Mouse (Mus musculus): ENCODE measurements around the gene H2al1c.
"Not testable (repeated sequence)": the region's sequence is repeated elsewhere in the genome, so short reads cannot be mapped to it uniquely, and the experiment has no call there.

Gene H2al1c

DNA sequence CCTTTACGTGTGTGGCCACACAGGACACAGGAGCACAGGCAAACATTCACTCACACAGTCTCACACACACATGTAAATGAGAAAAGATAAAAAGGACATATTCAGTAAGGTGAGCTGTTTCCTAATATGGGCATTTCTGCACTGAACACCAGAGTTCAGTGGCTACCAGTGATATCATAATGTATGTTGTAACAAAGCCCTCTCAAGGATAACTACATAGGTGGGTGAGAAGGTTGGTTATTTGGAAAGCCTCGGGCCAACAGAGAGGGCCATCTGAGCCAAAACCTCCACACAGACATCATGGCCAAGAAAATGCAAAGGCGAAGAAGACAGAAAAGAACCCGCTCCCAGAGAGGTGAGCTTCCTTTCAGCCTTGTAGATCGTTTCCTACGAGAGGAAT is at the start of gene H2al1c:
Gene H2al1c (plus strand): TSS at position 301 of the 400 bp plus-strand sequence.
- DNase-seq: not testable (repeated sequence)

DNA sequence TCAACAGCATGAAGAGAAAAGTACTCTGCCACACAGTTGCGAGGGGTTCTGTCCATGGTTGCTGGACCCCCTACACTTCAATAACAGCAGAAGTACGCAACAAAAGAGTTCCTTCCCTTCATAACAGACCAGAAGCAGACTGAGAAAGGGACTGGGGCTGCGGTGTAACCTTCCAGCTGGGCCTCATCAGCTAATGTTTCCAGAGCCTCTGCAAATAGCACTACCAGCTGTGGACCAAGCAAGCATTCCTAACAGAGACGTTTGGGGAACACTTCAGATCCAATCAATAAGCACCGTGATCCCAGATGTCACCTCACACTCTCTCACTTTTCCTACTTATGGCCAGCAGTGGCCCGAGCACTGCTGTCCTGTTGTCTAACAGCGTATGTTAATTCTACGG is 40.5 kb upstream of the H2al1c start:
- no peak for DNase-seq

DNA sequence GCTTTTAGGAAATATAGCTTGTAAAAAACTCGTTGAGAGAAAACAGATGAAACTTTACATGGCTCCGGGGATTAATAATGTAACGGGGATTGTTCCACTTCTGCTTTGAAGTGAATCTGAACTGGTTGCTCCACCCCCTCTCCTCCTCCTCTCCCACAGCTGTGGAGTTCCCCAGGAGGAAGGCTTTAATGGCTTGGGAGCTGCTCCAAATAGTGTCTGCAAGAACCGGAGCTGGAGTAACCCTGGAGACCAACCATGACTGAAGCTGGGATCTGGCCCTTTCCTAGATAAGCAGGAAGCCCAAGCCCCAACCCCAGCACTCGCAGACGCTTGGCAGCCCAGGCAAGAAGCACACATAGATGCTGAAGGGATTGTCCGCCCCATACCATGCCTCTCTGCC is 37.7 kb upstream of the H2al1c start:
- DNase-seq: peak; percentile 47

DNA sequence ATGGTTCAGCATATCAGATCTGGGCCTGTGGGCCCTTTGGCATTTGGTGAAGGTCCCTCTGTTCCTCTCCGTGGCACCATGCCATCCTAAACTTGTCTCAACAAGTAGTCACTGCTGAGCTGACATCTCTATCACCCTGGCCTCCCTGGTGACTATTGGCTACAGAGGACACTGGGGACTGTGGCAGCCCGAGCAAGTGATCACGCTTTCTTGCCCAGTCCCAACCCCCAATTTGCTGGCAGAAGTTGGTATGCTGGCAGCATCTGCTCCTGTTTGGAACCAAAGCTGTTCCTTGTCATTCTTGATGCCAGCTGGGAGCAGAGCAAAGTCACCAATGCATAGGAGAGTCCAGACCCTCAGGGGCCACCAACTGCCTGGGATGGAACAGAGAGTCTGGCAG is 36.4 kb upstream of the H2al1c start:
- no peak for DNase-seq

DNA sequence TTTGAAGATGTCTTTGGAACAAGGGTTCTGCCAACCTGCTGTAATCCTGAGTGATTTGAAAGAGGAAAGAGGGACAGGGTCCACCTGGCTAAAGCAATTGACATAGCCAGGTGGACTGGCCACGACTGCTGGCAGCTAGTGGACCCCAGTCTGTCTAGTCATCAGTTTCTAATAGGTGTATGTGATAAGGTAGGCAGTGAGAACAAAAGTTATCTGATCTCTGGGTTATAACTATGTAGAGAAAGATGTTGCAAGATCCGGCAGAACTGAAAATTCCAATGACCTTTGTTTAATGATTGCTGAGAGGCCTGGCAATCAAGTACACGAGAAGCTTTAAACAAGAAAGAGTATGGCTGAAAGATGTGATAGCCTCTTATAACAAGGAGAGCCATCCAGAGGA is 32.3 kb upstream of the H2al1c start:
- no peak for DNase-seq

DNA sequence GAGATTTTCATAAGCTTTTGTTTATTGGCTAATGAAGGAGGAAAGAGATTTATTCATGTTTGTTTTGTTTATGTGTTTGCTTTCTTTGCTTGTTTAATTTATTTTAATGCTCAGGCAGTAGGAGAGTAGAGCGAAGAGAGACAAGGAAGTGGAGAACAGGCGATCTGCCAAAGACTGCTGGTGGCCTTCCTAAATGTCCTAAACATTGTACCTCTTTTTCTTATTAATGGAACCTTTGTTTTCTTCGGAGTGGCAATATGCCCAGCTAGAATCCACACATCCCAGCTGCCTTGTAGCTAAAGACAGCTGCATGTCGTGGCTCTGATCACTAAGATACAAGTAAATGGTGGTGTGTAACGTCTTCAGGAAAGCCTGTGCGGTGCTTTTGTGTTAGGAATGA is 28.4 kb upstream of the H2al1c start:
- no peak for DNase-seq

DNA sequence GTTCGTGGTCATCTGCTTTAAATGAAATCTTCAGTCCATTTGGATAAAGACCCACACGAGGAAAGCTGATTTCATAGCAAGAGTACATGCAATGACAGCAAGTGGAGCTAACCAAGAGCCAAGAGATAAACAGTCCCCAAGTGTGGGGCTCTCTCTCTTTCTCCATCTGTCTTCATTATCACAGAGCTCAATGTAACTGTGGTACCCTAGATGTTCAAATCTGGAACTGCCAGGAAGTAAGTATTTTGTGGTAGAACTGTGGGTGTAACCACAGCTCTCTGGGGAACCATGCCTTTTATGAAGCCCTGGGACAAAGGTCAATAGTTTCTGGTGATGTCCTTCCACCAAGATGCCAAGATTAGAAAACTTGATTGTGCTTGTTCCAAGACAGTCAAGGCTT is 24.7 kb upstream of the H2al1c start:
- DNase-seq: no peak

DNA sequence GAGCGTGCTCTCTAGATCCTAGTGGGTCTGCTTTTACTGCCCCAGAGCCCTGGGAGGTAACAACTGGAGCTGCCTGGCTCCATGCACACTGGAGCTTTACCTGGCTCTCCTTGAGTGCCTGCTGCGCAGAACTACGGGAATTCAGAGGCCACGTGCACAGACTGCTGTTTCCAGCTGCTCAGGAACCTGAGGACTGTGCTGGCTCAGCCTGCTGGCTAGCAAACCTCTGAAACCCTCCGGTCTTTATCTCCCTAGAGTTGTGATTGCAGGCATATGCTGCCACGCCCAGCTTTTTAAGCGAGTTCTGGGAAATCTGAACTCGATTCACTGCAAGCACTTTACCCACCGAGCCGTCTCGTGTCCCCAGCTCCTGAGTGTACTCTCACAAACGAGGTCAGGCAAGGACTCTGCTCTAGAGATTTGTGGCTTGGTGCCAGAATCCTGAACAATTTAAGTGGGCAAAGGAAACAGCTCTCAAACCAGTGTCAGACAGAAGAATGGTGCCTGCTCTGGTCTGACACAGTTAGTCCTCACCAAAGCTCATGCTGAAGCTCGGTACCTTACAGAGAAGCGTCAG is 17.1 kb upstream of the H2al1c start:
- DNase-seq: peak; percentile 63

DNA sequence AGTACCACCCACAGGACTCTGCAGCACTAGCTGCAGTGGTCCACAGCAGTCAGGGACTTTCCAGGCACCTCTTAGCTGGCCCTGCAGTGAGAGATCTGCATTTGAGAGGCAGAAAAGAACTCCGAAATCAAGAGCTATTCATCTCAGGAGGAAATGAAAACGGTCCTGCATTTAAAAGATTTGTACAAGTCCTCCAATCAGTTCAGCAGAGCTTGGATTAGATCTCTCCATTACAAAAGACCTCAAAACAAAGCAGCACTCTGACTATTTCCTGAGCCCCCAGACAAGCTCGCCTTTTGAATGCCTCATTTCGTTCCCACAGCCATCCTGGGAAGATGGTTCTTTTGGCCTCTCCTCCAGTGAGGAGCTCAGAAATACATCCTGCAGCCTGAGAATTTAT is 16.2 kb upstream of the H2al1c start:
- DNase-seq: no peak

DNA sequence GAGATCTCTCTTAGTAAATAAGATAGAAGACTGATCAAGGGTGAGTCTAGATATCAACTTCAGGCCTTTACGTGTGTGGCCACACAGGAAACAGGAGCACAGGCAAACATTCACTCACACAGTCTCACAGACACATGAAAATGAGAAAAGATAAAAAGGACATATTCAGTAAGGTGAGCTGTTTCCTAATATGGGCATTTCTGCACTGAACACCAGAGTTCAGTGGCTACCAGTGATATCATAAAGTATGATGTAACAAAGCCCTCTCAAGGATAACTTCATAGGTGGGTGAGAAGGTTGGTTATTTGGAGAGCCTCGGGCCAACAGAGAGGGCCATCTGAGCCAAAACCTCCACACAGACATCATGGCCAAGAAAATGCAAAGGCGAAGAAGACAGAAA is 6.5 kb upstream of the H2al1c start, which contains the start of gene H2al1a:
Gene H2al1a (plus strand): TSS at position 301 of the 400 bp plus-strand sequence.
- DNase-seq: not testable (repeated sequence)

DNA sequence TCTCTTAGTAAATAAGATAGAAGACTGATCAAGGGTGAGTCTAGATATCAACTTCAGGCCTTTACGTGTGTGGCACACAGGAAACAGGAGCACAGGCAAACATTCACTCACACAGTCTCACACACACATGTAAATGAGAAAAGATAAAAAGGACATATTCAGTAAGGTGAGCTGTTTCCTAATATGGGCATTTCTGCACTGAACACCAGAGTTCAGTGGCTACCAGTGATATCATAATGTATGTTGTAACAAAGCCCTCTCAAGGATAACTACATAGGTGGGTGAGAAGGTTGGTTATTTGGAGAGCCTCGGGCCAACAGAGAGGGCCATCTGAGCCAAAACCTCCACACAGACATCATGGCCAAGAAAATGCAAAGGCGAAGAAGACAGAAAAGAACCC is 3.3 kb upstream of the H2al1c start, which contains the start of gene H2al1b:
Gene H2al1b (plus strand): TSS at position 301 of the 400 bp plus-strand sequence.
- not testable (repeated sequence) for DNase-seq

DNA sequence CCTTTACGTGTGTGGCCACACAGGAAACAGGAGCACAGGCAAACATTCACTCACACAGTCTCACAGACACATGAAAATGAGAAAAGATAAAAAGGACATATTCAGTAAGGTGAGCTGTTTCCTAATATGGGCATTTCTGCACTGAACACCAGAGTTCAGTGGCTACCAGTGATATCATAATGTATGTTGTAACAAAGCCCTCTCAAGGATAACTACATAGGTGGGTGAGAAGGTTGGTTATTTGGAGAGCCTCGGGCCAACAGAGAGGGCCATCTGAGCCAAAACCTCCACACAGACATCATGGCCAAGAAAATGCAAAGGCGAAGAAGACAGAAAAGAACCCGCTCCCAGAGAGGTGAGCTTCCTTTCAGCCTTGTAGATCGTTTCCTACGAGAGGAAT is 3.1 kb downstream of the H2al1c start, which contains the start of gene H2al1d:
Gene H2al1d (plus strand): TSS at position 301 of the 400 bp plus-strand sequence.
- DNase-seq: not testable (repeated sequence)

DNA sequence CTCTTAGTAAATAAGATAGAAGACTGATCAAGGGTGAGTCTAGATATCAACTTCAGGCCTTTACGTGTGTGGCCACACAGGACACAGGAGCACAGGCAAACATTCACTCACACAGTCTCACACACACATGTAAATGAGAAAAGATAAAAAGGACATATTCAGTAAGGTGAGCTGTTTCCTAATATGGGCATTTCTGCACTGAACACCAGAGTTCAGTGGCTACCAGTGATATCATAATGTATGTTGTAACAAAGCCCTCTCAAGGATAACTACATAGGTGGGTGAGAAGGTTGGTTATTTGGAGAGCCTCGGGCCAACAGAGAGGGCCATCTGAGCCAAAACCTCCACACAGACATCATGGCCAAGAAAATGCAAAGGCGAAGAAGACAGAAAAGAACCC is 6.2 kb downstream of the H2al1c start, which contains the start of gene H2al1e:
Gene H2al1e (plus strand): TSS at position 301 of the 400 bp plus-strand sequence.
- DNase-seq: not testable (repeated sequence)

DNA sequence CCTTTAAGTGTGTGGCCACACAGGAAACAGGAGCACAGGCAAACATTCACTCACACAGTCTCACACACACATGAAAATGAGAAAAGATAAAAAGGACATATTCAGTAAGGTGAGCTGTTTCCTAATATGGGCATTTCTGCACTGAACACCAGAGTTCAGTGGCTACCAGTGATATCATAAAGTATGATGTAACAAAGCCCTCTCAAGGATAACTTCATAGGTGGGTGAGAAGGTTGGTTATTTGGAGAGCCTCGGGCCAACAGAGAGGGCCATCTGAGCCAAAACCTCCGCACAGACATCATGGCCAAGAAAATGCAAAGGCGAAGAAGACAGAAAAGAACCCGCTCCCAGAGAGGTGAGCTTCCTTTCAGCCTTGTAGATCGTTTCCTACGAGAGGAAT is 9.4 kb downstream of the H2al1c start, which contains the start of gene H2al1f:
Gene H2al1f (plus strand): TSS at position 301 of the 400 bp plus-strand sequence.
- not testable (repeated sequence) for DNase-seq

DNA sequence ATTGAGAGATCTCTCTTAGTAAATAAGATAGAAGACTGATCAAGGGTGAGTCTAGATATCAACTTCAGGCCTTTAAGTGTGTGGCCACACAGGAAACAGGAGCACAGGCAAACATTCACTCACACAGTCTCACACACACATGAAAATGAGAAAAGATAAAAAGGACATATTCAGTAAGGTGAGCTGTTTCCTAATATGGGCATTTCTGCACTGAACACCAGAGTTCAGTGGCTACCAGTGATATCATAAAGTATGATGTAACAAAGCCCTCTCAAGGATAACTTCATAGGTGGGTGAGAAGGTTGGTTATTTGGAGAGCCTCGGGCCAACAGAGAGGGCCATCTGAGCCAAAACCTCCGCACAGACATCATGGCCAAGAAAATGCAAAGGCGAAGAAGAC is 12.5 kb downstream of the H2al1c start, which contains the start of gene H2al1g:
Gene H2al1g (plus strand): TSS at position 301 of the 400 bp plus-strand sequence.
- DNase-seq: not testable (repeated sequence)

DNA sequence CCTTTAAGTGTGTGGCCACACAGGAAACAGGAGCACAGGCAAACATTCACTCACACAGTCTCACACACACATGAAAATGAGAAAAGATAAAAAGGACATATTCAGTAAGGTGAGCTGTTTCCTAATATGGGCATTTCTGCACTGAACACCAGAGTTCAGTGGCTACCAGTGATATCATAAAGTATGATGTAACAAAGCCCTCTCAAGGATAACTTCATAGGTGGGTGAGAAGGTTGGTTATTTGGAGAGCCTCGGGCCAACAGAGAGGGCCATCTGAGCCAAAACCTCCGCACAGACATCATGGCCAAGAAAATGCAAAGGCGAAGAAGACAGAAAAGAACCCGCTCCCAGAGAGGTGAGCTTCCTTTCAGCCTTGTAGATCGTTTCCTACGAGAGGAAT is 15.7 kb downstream of the H2al1c start, which contains the start of gene H2al1h:
Gene H2al1h (plus strand): TSS at position 301 of the 400 bp plus-strand sequence.
- DNase-seq: not testable (repeated sequence)

DNA sequence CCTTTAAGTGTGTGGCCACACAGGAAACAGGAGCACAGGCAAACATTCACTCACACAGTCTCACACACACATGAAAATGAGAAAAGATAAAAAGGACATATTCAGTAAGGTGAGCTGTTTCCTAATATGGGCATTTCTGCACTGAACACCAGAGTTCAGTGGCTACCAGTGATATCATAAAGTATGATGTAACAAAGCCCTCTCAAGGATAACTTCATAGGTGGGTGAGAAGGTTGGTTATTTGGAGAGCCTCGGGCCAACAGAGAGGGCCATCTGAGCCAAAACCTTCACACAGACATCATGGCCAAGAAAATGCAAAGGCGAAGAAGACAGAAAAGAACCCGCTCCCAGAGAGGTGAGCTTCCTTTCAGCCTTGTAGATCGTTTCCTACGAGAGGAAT is 18.9 kb downstream of the H2al1c start, which contains the start of gene H2al1i:
Gene H2al1i (plus strand): TSS at position 301 of the 400 bp plus-strand sequence.
- DNase-seq: not testable (repeated sequence)

DNA sequence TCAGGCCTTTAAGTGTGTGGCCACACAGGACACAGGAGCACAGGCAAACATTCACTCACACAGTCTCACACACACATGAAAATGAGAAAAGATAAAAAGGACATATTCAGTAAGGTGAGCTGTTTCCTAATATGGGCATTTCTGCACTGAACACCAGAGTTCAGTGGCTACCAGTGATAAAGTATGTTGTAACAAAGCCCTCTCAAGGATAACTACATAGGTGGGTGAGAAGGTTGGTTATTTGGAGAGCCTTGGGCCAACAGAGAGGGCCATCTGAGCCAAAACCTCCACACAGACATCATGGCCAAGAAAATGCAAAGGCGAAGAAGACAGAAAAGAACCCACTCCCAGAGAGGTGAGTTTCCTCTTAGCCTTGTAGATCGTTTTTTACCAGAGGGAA is 22.1 kb downstream of the H2al1c start, which contains the start of gene H2al1j:
Gene H2al1j (plus strand): TSS at position 301 of the 400 bp plus-strand sequence.
- DNase-seq: not testable (repeated sequence)

DNA sequence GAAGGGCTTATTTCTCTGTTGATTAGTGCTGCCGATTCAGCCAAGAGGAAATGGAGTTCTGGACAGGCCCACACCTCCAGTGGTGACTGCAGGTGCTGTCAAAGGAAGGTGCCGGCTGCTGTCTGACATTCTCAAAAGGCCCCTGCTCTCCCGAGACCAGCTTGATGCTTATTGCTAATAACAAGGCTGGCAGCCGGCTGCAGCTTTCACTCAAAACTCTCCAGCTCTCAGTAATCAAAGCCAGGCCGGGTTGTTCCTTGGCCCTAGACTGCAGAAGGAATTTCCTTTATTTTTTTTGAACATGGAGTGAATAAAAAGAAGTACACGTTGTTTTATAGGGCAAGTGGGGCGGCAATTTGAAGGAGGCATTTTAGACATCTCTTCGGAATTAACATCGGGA is 40.3 kb downstream of the H2al1c start:
- DNase-seq: peak; percentile 14

DNA sequence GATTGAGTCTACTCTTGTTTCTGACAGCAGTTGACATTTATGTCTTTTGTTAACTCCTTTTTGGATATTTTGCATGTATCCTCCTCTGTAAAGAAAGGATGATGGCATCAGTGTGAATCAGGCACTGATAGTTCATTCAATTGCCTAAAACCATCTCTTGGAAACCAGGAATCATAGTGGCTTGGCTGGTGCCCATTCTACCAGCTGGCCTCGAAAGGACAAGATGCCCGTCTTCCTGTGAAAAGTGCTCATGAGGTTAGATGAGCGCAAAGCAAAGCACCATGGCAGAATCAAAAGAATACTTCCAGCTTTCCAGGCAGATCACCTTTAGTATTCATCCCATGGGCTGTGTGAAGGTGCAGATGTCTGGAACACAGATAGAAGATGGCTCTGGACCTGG is 41.3 kb downstream of the H2al1c start:
- no peak for DNase-seq
